Mouse (Mus musculus): ENCODE measurements around the gene Nim1k.
"Not testable (repeated sequence)": the region's sequence is repeated elsewhere in the genome, so short reads cannot be mapped to it uniquely, and the experiment has no call there.

Nim1k gene

GRCm38 (mm10) chr13:119690876-119691620, 64.6 kb downstream of the Nim1k start:
- in situ Hi-C loops (cut with MboI, MseI) = no loop called here

- in situ Hi-C loops (cut with MboI, MseI) = no loop called here
Observed at GRCm38 (mm10) chr13:119690039-119690728, 65.5 kb downstream of the Nim1k start, which contains the start of gene Hmgcs1. TSS of gene Hmgcs1 (plus strand) at chr13:119690379.

DNA sequence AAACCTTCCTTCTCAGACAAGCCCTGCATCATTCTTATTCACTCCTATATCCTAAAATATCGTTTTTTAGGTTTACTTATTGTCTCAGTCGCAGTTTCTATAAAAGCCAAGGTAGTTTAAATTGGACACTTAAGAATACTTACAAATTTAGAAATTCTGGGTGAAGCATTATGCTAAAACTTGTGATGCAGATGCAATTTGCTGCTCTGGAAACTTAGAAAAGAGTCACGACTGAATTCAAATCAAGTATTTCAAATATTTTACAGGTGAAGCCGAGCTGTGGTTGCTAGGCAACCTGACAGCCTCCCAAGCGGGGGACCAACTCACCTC, 66.0 kb downstream of the Nim1k start:
- in situ Hi-C loops (cut with MboI, MseI) = no loop called here

DNA sequence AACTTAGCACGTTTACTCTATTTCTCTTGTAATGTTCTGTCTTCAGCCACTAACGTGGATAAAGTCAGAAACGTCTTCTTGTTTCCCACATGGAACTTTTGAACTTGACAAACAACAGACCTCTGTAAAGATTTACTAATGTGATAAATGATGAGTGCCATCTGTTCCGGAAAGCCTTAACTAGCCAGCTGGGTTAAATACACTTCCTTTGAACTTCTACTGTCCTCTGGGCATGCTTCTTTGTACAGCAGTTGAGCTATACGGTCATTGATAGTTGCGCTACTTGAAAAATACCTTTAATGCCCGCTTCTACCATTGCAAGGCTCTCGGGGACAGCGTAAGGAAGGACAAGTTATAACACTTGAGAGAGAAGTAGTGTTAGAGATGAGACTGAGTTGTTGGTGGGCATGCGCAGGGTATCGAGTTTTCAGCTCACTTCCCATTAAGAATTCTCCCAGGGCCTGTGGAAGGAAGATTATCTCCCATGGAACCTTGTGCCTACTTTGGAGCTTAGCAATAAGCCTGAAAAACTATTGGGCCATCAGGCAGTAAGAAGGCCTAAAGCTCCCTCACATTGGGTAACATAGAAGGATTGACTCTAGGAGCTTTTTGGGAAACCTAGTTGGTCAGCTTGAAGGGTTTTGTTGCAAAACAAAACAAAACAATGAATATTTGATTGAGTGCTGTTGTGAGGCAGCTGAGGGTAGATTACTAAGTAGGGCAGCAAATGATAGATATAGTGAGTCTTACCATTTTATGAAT, 71.1 kb downstream of the Nim1k start:
- in situ Hi-C loops (cut with MboI, MseI) = no loop called here

DNA sequence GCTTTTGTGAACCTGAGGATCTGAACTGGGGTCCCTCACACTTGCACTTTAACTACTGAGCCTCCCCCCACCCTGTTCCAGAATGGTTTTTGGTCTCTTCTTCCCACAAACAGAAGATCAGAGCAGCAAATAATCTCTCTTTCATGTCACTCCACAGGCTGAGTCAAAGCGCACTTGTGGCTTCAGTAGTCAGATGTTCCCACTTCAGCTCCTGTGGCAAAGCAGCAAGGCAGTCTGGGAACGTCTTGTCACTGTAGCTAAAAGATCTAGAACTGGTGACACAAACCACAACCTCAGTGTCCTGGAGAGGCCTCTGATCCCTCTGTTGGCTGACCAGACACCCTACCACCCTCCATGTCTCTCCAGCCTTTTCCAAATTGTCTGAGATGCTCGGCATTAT, 74.5 kb downstream of the Nim1k start:
- in situ Hi-C loops (cut with MboI, MseI) = no loop called here

- in situ Hi-C loops (cut with MboI, MseI) = no loop called here
Observed at GRCm38 (mm10) chr13:119679721-119680120, 76.0 kb downstream of the Nim1k start.

DNA sequence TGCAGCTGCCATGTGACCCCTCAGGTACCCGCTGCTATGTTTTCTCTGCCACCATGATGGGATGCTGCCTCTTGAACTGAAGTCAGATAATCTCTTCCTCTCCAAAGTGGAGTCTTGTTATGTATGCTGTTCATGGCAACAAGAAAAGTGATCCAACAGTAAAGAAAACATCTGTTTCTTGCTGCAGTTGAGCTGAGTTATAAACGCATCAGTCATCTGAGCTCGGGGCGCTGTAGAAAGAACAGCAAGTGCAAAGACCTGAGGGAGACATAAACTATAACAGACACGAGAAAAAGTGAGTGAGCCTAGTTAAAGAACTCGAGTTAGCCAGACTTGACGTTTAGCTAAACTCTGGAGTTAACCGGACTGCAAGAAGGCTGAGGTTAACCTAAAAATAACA, 76.9 kb downstream of the Nim1k start:
- in situ Hi-C loops (cut with MboI, MseI) = no loop called here

DNA sequence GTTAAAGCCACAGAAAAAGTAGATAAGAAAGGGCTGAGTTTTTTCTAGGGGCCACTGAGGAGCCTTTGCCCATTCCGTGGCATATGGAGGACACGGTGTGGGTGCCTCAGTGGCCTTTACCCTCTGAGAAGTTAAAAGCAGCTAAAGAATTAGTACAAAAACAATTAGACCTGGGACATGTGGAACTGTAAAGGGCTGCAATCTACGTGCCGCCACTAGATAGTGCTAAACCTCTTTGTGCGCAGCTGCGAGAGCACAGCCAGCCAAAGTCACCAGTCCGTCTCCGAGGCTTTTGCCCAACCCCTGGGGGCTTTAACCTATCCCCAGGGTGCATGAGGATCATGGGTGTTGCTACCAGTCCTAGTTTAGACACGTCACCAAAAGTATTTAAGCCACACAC, 94.3 kb downstream of the Nim1k start:
- in situ Hi-C loops (cut with MboI, MseI) = not testable (repeated sequence)

Data from T-helper 1 cell (primary cell).